Mouse (Mus musculus) c-Kit-positive CD71-positive TER-119-positive erythroid progenitor cells, embryonic 14.5 days (primary cell): ENCODE results near the gene Mslnl.

Experiments used
- DNase-seq: peaks from one replicate; pipeline ENCODE4 v3.0.0-alpha.2; 2013; ENCODE audit warnings: low spot score

The Mslnl gene

GRCm38 (mm10) chr17:25744311-25744710 is 8.5 kb downstream of the Mslnl start:
- DNase-seq: no peak

GRCm38 (mm10) chr17:25748238-25748637 is 12.4 kb downstream of the Mslnl start:
- no peak for DNase-seq

- DNase-seq: no peak
Observed at GRCm38 (mm10) chr17:25749314-25749713, 13.5 kb downstream of the Mslnl start.

GRCm38 (mm10) chr17:25751446-25751845 is 15.6 kb downstream of the Mslnl start:
- no peak for DNase-seq

- DNase-seq: no peak
Observed at GRCm38 (mm10) chr17:25754241-25754640, 18.4 kb downstream of the Mslnl start, which contains the start of gene Msln. Msln (minus strand) TSS chr17:25754378.

GRCm38 (mm10) chr17:25755086-25755485 is 19.2 kb downstream of the Mslnl start:
- no peak for DNase-seq

GRCm38 (mm10) chr17:25755627-25756377 is 20.0 kb downstream of the Mslnl start:
- DNase-seq: no peak

GRCm38 (mm10) chr17:25756378-25757242 is 20.8 kb downstream of the Mslnl start:
- DNase-seq: no peak

- no peak for DNase-seq
Observed at GRCm38 (mm10) chr17:25757691-25758090, 21.8 kb downstream of the Mslnl start.

- no peak for DNase-seq
Observed at GRCm38 (mm10) chr17:25760148-25760547, 24.3 kb downstream of the Mslnl start.

- DNase-seq: no peak
Observed at GRCm38 (mm10) chr17:25761561-25761970, 25.7 kb downstream of the Mslnl start.

- no peak for DNase-seq
Observed at GRCm38 (mm10) chr17:25762591-25762990, 26.7 kb downstream of the Mslnl start.

- DNase-seq: no peak
Observed at GRCm38 (mm10) chr17:25765886-25766285, 30.0 kb downstream of the Mslnl start.

- DNase-seq: no peak
Observed at GRCm38 (mm10) chr17:25769331-25769730, 33.5 kb downstream of the Mslnl start.

- DNase-seq: peak; percentile 98
Observed at GRCm38 (mm10) chr17:25773549-25774120, 37.8 kb downstream of the Mslnl start, which contains the start of gene Narfl. Narfl (plus strand) TSS chr17:25773776.

- no peak for DNase-seq
Observed at GRCm38 (mm10) chr17:25775318-25776062, 39.6 kb downstream of the Mslnl start.

GRCm38 (mm10) chr17:25777948-25778347 is 42.1 kb downstream of the Mslnl start:
- no peak for DNase-seq

GRCm38 (mm10) chr17:25781339-25781738 is 45.5 kb downstream of the Mslnl start:
- no peak for DNase-seq

GRCm38 (mm10) chr17:25783086-25783485 is 47.2 kb downstream of the Mslnl start:
- DNase-seq: no peak

GRCm38 (mm10) chr17:25783861-25784574 is 48.2 kb downstream of the Mslnl start:
- DNase-seq: no peak

- peak; percentile 96 for DNase-seq
Observed at GRCm38 (mm10) chr17:25785281-25785745, 49.5 kb downstream of the Mslnl start, which contains the start of gene Haghl. Haghl (minus strand) TSS chr17:25785673.
